Mouse (Mus musculus): ENCODE data around the gene D130043K22Rik.

GRCm38 (mm10) chr13:24866430-24867402 is 21.8 kb downstream of the D130043K22Rik start:
- TF ChIP-seq CTCF (IDR thresholded peaks at IDR 0.05; ENCODE audit: low read depth, low read length) (no peak), GATA1 (IDR thresholded peaks at IDR 0.05; ENCODE audit: borderline replicate concordance, low read length) (no peak), POLR2AphosphoS5 (IDR thresholded peaks at IDR 0.05; ENCODE audit: insufficient replicate concordance, low read depth, low read length) (no peak), TAL1 (conservative IDR thresholded peaks at IDR 0.05; ENCODE audit: low read depth, low read length) (no peak), GATA2 (IDR thresholded peaks at IDR 0.05; ENCODE audit: borderline replicate concordance, low read depth, low read length) (no peak)
